9 mouse cellular contexts compared by ENCODE assay signal in the genomic region with DNA sequence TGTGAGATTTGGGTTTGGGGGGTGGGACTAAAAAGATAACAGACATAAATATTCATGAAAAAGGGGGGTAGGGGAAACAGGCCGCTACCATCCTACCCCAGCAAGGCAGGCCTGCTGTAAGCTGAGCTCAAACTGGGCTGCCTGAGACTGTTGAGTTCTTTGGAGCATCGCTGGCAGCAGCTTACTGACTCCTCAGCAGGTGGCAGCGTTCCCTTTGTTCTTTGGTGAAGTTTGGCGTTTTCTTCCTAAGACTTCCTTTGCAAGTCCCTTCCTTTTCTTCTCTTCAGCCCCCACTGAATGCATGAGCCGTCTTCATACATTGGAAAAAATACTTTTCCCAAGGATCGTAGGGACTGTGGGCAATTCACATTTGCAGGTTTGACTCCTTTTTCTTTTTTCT. TPM values are rescaled to one million over a fixed set of nuclear protein-coding genes. Genes with fewer than 3 reads are reported as not detected.
DNase-seq lines count a peak whose midpoint lies in the region; ATAC-seq and TF ChIP-seq lines count a peak whose summit lies in the region.
"Had no signal": no experiment of that assay in that cellular context is flagged by ENCODE, and none has a peak within 500 bp of the region (broad histone marks: within the 10 kb centered on the region; RNA-seq: fewer than 3 reads in every experiment).

No protein-coding gene starts in this region.

- no peaks in the 10 kb centered on the region for H3K36me3 ChIP-seq in forebrain, embryonic 16.5 days (ENCODE audit: control insufficient read depth, insufficient read depth)
- H3K36me3 ChIP-seq in forebrain, embryonic 12.5 days (replicated peaks): no peaks in the 10 kb centered on the region
- H3K36me3 ChIP-seq in liver, adult 2 months (ENCODE audit: control insufficient read depth, insufficient read depth, low read length): no peaks in the 10 kb centered on the region
- H3K36me3 ChIP-seq in liver, embryonic 11.5 days (ENCODE audit: control insufficient read depth, insufficient read depth, low read length): no peaks in the 10 kb centered on the region
- H3K36me3 ChIP-seq: midbrain, embryonic 12.5 days had no signal

- H3K79me2 ChIP-seq in liver, adult 2 months (ENCODE audit: control insufficient read depth, insufficient read depth, low read length): no peaks in the 10 kb centered on the region

- no peaks in the 10 kb centered on the region for H3K9me3 ChIP-seq in forebrain, embryonic 16.5 days (ENCODE audit: control insufficient read depth, low read length)
- no peaks in the 10 kb centered on the region for H3K9me3 ChIP-seq in forebrain, embryonic 12.5 days
- no peaks in the 10 kb centered on the region for H3K9me3 ChIP-seq in liver, embryonic 11.5 days (ENCODE audit: control insufficient read depth, low read length)
- H3K9me3 ChIP-seq: midbrain, embryonic 12.5 days had no signal

- TF ChIP-seq POLR2A in liver, adult 2 months (IDR thresholded peaks at IDR 0.05; ENCODE audit: extremely low read depth, insufficient read depth, low read length): no peak
- no peak for TF ChIP-seq POLR2A in bone marrow, adult 2 months (IDR thresholded peaks at IDR 0.05; ENCODE audit: borderline replicate concordance, control insufficient read depth, low read depth, low read length)

- no peak for DNase-seq in liver, adult 2 months (ENCODE audit: extremely low read depth, low read depth, low spot score)
- no peak for DNase-seq in liver, embryonic 11.5 days (ENCODE audit: low spot score)
- DNase-seq in kidney, postnatal 25 days: peak; percentile 58 to 60
- DNase-seq in right cerebral cortex, adult 2 months (ENCODE audit: low spot score in 2 of 2): peak; percentile 52 to 53
- no peak for DNase-seq in cerebellum, postnatal 36 days

- TF ChIP-seq CTCF in liver, adult 2 months (IDR thresholded peaks at IDR 0.05; ENCODE audit: low read depth, low read length): peak; percentile 66
- peak; percentile 36; the same call in 1 of the 2 replicates for TF ChIP-seq CTCF in bone marrow, adult 2 months (IDR thresholded peaks at IDR 0.05; ENCODE audit: control insufficient read depth, insufficient read depth, low read length)

- 8% methylated on average over 6 of the region's 6 CpGs for WGBS in forebrain, embryonic 16.5 days
- WGBS in forebrain, embryonic 12.5 days: 6% methylated on average over 6 of the region's 6 CpGs
- WGBS in liver, adult 2 months: 47% methylated on average over 6 of the region's 6 CpGs
- WGBS in liver, embryonic 11.5 days: 33% methylated on average over 6 of the region's 6 CpGs
- 15% methylated on average over 6 of the region's 6 CpGs for WGBS in bone marrow, adult 2 months

- no peak overlapping the region for H3K9ac ChIP-seq in forebrain, embryonic 16.5 days (replicated peaks; ENCODE audit: low read depth, low read length)
- no peak overlapping the region for H3K9ac ChIP-seq in forebrain, embryonic 12.5 days
- no peak overlapping the region for H3K9ac ChIP-seq in liver, adult 2 months (ENCODE audit: low read depth, low read length)
- H3K9ac ChIP-seq in liver, embryonic 11.5 days (ENCODE audit: low read depth, low read length): no peak overlapping the region
- H3K9ac ChIP-seq: midbrain, embryonic 12.5 days had no signal

- no peaks in the 10 kb centered on the region for H3K4me1 ChIP-seq in forebrain, embryonic 16.5 days (replicated peaks; ENCODE audit: control insufficient read depth, insufficient read depth, low read length)
- H3K4me1 ChIP-seq in forebrain, embryonic 12.5 days: peaks cover 5% of the 10 kb centered on the region; the same call in 1 of the 2 replicates
- no peaks in the 10 kb centered on the region for H3K4me1 ChIP-seq in liver, adult 2 months (ENCODE audit: control insufficient read depth, insufficient read depth, low read length)
- 0 out of 2 replicates have a peak, but pooled peaks cover 2% of the 10 kb centered on the region for H3K4me1 ChIP-seq in liver, embryonic 11.5 days (replicated peaks; ENCODE audit: control insufficient read depth, insufficient read depth, low read length)
- no peaks in the 10 kb centered on the region for H3K4me1 ChIP-seq in bone marrow, adult 2 months (ENCODE audit: control insufficient read depth, insufficient read depth, low read length)

- H3K4me2 ChIP-seq in forebrain, embryonic 16.5 days (ENCODE audit: low read length): no peak overlapping the region
- H3K4me2 ChIP-seq in forebrain, embryonic 12.5 days: no peak overlapping the region
- no peak overlapping the region for H3K4me2 ChIP-seq in liver, embryonic 11.5 days
- H3K4me2 ChIP-seq: midbrain, embryonic 12.5 days had no signal

- ATAC-seq in forebrain, embryonic 16.5 days: peak; percentile 45; the same call in 1 of the 2 replicates
- ATAC-seq in forebrain, embryonic 12.5 days (ENCODE audit: low FRiP score): no peak
- ATAC-seq in liver, embryonic 11.5 days (replicated peaks; ENCODE audit: low FRiP score): no peak

- no peaks in the 10 kb centered on the region for H3K27me3 ChIP-seq in forebrain, embryonic 16.5 days (replicated peaks; ENCODE audit: control insufficient read depth, insufficient read depth, low read length)
- H3K27me3 ChIP-seq in forebrain, embryonic 12.5 days: 0 out of 2 replicates have a peak, but pooled peaks cover 2% of the 10 kb centered on the region
- no peaks in the 10 kb centered on the region for H3K27me3 ChIP-seq in liver, adult 2 months (ENCODE audit: control insufficient read depth, insufficient read depth, low read length)
- H3K27me3 ChIP-seq in liver, embryonic 11.5 days (replicated peaks; ENCODE audit: control insufficient read depth, insufficient read depth, low read length): no peaks in the 10 kb centered on the region

- H3K27ac ChIP-seq in forebrain, embryonic 16.5 days (ENCODE audit: low read length): no peak overlapping the region
- H3K27ac ChIP-seq in forebrain, embryonic 12.5 days: no peak overlapping the region
- H3K27ac ChIP-seq in liver, adult 2 months (replicated peaks; ENCODE audit: insufficient read depth, low read depth, low read length): no peak overlapping the region
- no peak overlapping the region for H3K27ac ChIP-seq in liver, embryonic 11.5 days (ENCODE audit: low read depth, low read length)
- H3K27ac ChIP-seq in bone marrow, adult 2 months (ENCODE audit: control insufficient read depth, insufficient read depth, low read depth, low read length, poor library complexity): no peak overlapping the region
- H3K27ac ChIP-seq: midbrain, embryonic 12.5 days had no signal

- no peak overlapping the region for H3K4me3 ChIP-seq in forebrain, embryonic 16.5 days (replicated peaks; ENCODE audit: low read length)
- no peak overlapping the region for H3K4me3 ChIP-seq in forebrain, embryonic 12.5 days (replicated peaks)
- H3K4me3 ChIP-seq in liver, adult 2 months (ENCODE audit: insufficient read depth, low read depth, low read length): no peak overlapping the region
- H3K4me3 ChIP-seq in liver, embryonic 11.5 days (ENCODE audit: low read depth, low read length): no peak overlapping the region
- no peak overlapping the region for H3K4me3 ChIP-seq in bone marrow, adult 2 months (replicated peaks; ENCODE audit: control insufficient read depth, low read depth, low read length)
- H3K4me3 ChIP-seq: midbrain, embryonic 12.5 days had no signal

RNA-seq across cellular contexts. Expression of a gene that starts 7.9 kb away (rescaled TPM):
- polyA plus RNA-seq in forebrain, embryonic 16.5 days (2015; fragmentation: Nextera tagmentation; extraction: Ambion mirVana): 11.5 and 13.4 TPM in 2 replicates
- polyA plus RNA-seq in forebrain, embryonic 12.5 days (2016; fragmentation: Nextera tagmentation; extraction: Ambion mirVana): 14.0 and 14.3 TPM in 2 replicates
- total RNA-seq in liver, adult 2 months (2014; rRNA removed): 78.4 and 80.9 TPM in 2 replicates
- polyA plus RNA-seq in liver, adult 2 months (2012; rRNA removed): 12.9 and 17.9 TPM in 2 replicates
- polyA plus RNA-seq in liver, embryonic 11.5 days (2014; fragmentation: Nextera tagmentation; extraction: Ambion mirVana): 6.6 and 6.8 TPM in 2 replicates
- polyA plus RNA-seq in bone marrow, adult 2 months (2011; ENCODE audit: insufficient read depth, insufficient read length, low replicate concordance, missing spikeins): 14.0 and 24.9 TPM in 2 replicates

RNA-seq across cellular contexts. Expression of a gene that starts 9.8 kb away (rescaled TPM):
- polyA plus RNA-seq in forebrain, embryonic 16.5 days (2015; fragmentation: Nextera tagmentation; extraction: Ambion mirVana): 123 and 129 TPM in 2 replicates
- polyA plus RNA-seq in forebrain, embryonic 12.5 days (2016; fragmentation: Nextera tagmentation; extraction: Ambion mirVana): 98.4 and 98.9 TPM in 2 replicates
- 43.6 and 51.2 TPM in 2 replicates for total RNA-seq in liver, adult 2 months (2014; rRNA removed)
- polyA plus RNA-seq in liver, adult 2 months (2012; rRNA removed): 7.1 and 9.0 TPM in 2 replicates
- polyA plus RNA-seq in liver, embryonic 11.5 days (2014; fragmentation: Nextera tagmentation; extraction: Ambion mirVana): 58.3 and 58.6 TPM in 2 replicates
- polyA plus RNA-seq in bone marrow, adult 2 months (2011; ENCODE audit: insufficient read depth, insufficient read length, low replicate concordance, missing spikeins): 10.7 and 12.5 TPM in 2 replicates

Comparison
In these comparisons a context has a peak if more than half of its experiments do, and no peak if none do; other contexts are left out.
1. DNase-seq: peak in kidney, postnatal 25 days (2 of 2) and right cerebral cortex, adult 2 months (2 of 2); none in liver, adult 2 months (single experiment), liver, embryonic 11.5 days (single experiment) and cerebellum, postnatal 36 days (0 of 2).